In genomic region chr5:115266340-115266739, GRCm38 (mm10) we compare ENCODE assay signal across 15 mouse cellular contexts. TPM values are rescaled to one million over a fixed set of nuclear protein-coding genes. Genes with fewer than 3 reads are reported as not detected.
DNase-seq lines count a peak whose midpoint lies in the region; ATAC-seq and TF ChIP-seq lines count a peak whose summit lies in the region.
"Had no signal": no experiment of that assay in that cellular context is flagged by ENCODE, and none has a peak within 500 bp of the region (broad histone marks: within the 10 kb centered on the region; RNA-seq: fewer than 3 reads in every experiment).

No protein-coding gene starts in this region.

- H3K4me2 ChIP-seq in heart, embryonic 16.5 days (ENCODE audit: low read depth, low read length), result no peak overlapping the region
- H3K4me2 ChIP-seq in liver, embryonic 14.5 days (ENCODE audit: low read depth), result peak overlapping the region; percentile 73
- H3K4me2 ChIP-seq: intestine, embryonic 15.5 days; limb, embryonic 13.5 days had no signal

- no peaks in the 10 kb centered on the region for H3K9me3 ChIP-seq in heart, embryonic 16.5 days (replicated peaks; ENCODE audit: control insufficient read depth, low read length)
- H3K9me3 ChIP-seq in liver, embryonic 14.5 days (ENCODE audit: control insufficient read depth, low read length), result no peaks in the 10 kb centered on the region
- H3K9me3 ChIP-seq: intestine, embryonic 15.5 days; limb, embryonic 13.5 days had no signal

- TF ChIP-seq EP300 in liver, embryonic 14.5 days (IDR thresholded peaks at IDR 0.05; ENCODE audit: low read depth), result no peak

- 0 out of 2 replicates have a peak, but pooled peaks cover 7% of the 10 kb centered on the region for H3K36me3 ChIP-seq in heart, embryonic 16.5 days (ENCODE audit: control insufficient read depth, insufficient read depth)
- H3K36me3 ChIP-seq in liver, embryonic 14.5 days (replicated peaks; ENCODE audit: control insufficient read depth, insufficient read depth, low read depth), result peaks cover 62% of the 10 kb centered on the region
- H3K36me3 ChIP-seq: intestine, embryonic 15.5 days had no signal

- peaks cover 56% of the 10 kb centered on the region for H3K4me1 ChIP-seq in heart, embryonic 16.5 days (ENCODE audit: control insufficient read depth, insufficient read depth, low read length)
- peaks cover 57 to 71% of the 10 kb centered on the region in 2 experiments for H3K4me1 ChIP-seq in liver, embryonic 14.5 days (replicated peaks; ENCODE audit: control insufficient read depth in 2 of 2, insufficient read depth in 2 of 2, low read length in 1 of 2)

- 77% methylated on average over 5 of the region's 5 CpGs for WGBS in heart, embryonic 16.5 days
- 61% methylated on average over 5 of the region's 5 CpGs for WGBS in liver, embryonic 14.5 days (ENCODE audit: insufficient replicate concordance)

- H3K9ac ChIP-seq in heart, embryonic 16.5 days (ENCODE audit: low read length), result no peak overlapping the region
- peak overlapping the region; percentile 70 for H3K9ac ChIP-seq in liver, embryonic 14.5 days (replicated peaks)
- H3K9ac ChIP-seq: forebrain, postnatal 0 days; intestine, embryonic 15.5 days; limb, embryonic 13.5 days had no signal

- peak; percentile 30; the same call in 1 of the 2 replicates for TF ChIP-seq CTCF in liver, embryonic 14.5 days (IDR thresholded peaks at IDR 0.05; ENCODE audit: low read depth)

- H3K27me3 ChIP-seq in heart, embryonic 16.5 days (ENCODE audit: control insufficient read depth, insufficient read depth, low read length), result no peaks in the 10 kb centered on the region
- H3K27me3 ChIP-seq in liver, embryonic 14.5 days (ENCODE audit: control insufficient read depth, insufficient read depth, low read length), result no peaks in the 10 kb centered on the region
- H3K27me3 ChIP-seq: intestine, embryonic 15.5 days; limb, embryonic 13.5 days had no signal

- no peak overlapping the region for H3K4me3 ChIP-seq in heart, embryonic 16.5 days (ENCODE audit: low read length)
- H3K4me3 ChIP-seq in liver, embryonic 14.5 days (ENCODE audit: insufficient read depth in 1 of 2, low read depth in 2 of 2, low read length in 2 of 2), result peak overlapping the region; percentile 29 to 49
- H3K4me3 ChIP-seq: intestine, embryonic 15.5 days; limb, embryonic 13.5 days had no signal

- ATAC-seq in heart, embryonic 16.5 days (replicated peaks; ENCODE audit: extremely low read depth, insufficient read depth, low FRiP score), result no peak
- peak; percentile 48 for ATAC-seq in erythroid progenitor cell, adult 5-6 weeks (replicated peaks; ENCODE audit: low FRiP score, poor library complexity, severe bottlenecking)
- ATAC-seq in liver, embryonic 14.5 days (ENCODE audit: insufficient read depth), result peak; percentile 53
- no peak for ATAC-seq in inflammation-experienced regulatory T-cells, adult 6 months
- ATAC-seq: forebrain, postnatal 0 days; intestine, embryonic 15.5 days had no signal

- no peak for DNase-seq in heart, postnatal 14 days
- peak; percentile 34 for DNase-seq in c-Kit-positive CD71-positive TER-119-positive erythroid progenitor cells, embryonic 14.5 days (ENCODE audit: low spot score)
- no peak for DNase-seq in liver, embryonic 14.5 days (ENCODE audit: low read depth in 3 of 3, low spot score in 3 of 3)
- DNase-seq in adrenal gland, adult 2 months, result no peak
- DNase-seq: adrenal gland, adult 8-10 months; cerebellum, postnatal 25 days; forebrain, postnatal 0 days; gastrocnemius, postnatal 25 days; kidney, postnatal 25 days; spleen, adult 18-20 months had no signal

- peak overlapping the region; percentile 2; the same call in 1 of the 2 replicates for H3K27ac ChIP-seq in heart, embryonic 16.5 days (ENCODE audit: low read length)
- peak overlapping the region; percentile 97 for H3K27ac ChIP-seq in liver, embryonic 14.5 days
- H3K27ac ChIP-seq: intestine, embryonic 15.5 days; limb, embryonic 13.5 days had no signal

- intact Hi-C loops in heart, postnatal 14 days (cut with DNase I), result no loop called here

RNA-seq across cellular contexts. Expression of gene Rnf10, which starts 6.4 kb away (rescaled TPM):
- polyA plus RNA-seq in heart, embryonic 16.5 days (2015; fragmentation: Nextera tagmentation; extraction: Ambion mirVana), result 126 and 133 TPM in 2 replicates
- total RNA-seq in heart, postnatal 14 days (2021), result 100 to 1,000 TPM; 389 to 391 TPM
- total RNA-seq in erythroid progenitor cell, adult 5-6 weeks (2015; ENCODE audit: low replicate concordance), result 170 and 198 TPM in 2 replicates
- 378 and 474 TPM in 2 replicates for total RNA-seq in erythroid progenitor cell, adult 5-6 weeks (2017; ENCODE audit: low replicate concordance)
- polyA plus RNA-seq in liver, embryonic 14.5 days (2012; rRNA removed), result 84.1 and 97.0 TPM in 2 replicates
- polyA plus RNA-seq in liver, embryonic 14.5 days (2014; fragmentation: Nextera tagmentation; extraction: Ambion mirVana), result 60.2 and 68.3 TPM in 2 replicates
- 10 to 100 TPM; 29.8 to 37.7 (median 35.6) TPM for polyA plus RNA-seq in inflammation-experienced regulatory T-cells, adult 6 months (2017; shearing (Covaris generic))
- total RNA-seq in adrenal gland, adult 2 months (2021), result 100 to 1,000 TPM; 225 to 258 TPM
- 212 and 287 TPM in 2 replicates for polyA plus RNA-seq in adrenal gland, adult 2 months (2012; rRNA removed)

RNA-seq across cellular contexts. Expression of gene Coq5, which starts 13.1 kb away (rescaled TPM):
- polyA plus RNA-seq in heart, embryonic 16.5 days (2015; fragmentation: Nextera tagmentation; extraction: Ambion mirVana), result 91.0 and 95.7 TPM in 2 replicates
- 100 to 1,000 TPM; 143 to 157 TPM for total RNA-seq in heart, postnatal 14 days (2021)
- 7.2 and 8.4 TPM in 2 replicates for total RNA-seq in erythroid progenitor cell, adult 5-6 weeks (2015; ENCODE audit: low replicate concordance)
- total RNA-seq in erythroid progenitor cell, adult 5-6 weeks (2017; ENCODE audit: low replicate concordance), result 12.8 and 15.9 TPM in 2 replicates
- 8.2 and 10.3 TPM in 2 replicates for polyA plus RNA-seq in liver, embryonic 14.5 days (2012; rRNA removed)
- polyA plus RNA-seq in liver, embryonic 14.5 days (2014; fragmentation: Nextera tagmentation; extraction: Ambion mirVana), result 28.4 and 28.7 TPM in 2 replicates
- polyA plus RNA-seq in inflammation-experienced regulatory T-cells, adult 6 months (2017; shearing (Covaris generic)), result 10 to 100 TPM; 26.0 to 35.4 (median 31.6) TPM
- 10 to 100 TPM; 52.5 to 68.0 TPM for total RNA-seq in adrenal gland, adult 2 months (2021)
- polyA plus RNA-seq in adrenal gland, adult 2 months (2012; rRNA removed), result 14.6 and 15.7 TPM in 2 replicates

RNA-seq across cellular contexts. Expression of gene Pop5, which starts 30.7 kb away (rescaled TPM):
- polyA plus RNA-seq in heart, embryonic 16.5 days (2015; fragmentation: Nextera tagmentation; extraction: Ambion mirVana), result 70.5 and 76.5 TPM in 2 replicates
- 10 to 100 TPM; 27.6 to 29.8 TPM for total RNA-seq in heart, postnatal 14 days (2021)
- 45.8 and 70.0 TPM in 2 replicates for total RNA-seq in erythroid progenitor cell, adult 5-6 weeks (2015; ENCODE audit: low replicate concordance)
- 29.8 and 33.7 TPM in 2 replicates for total RNA-seq in erythroid progenitor cell, adult 5-6 weeks (2017; ENCODE audit: low replicate concordance)
- polyA plus RNA-seq in liver, embryonic 14.5 days (2012; rRNA removed), result 45.0 and 55.2 TPM in 2 replicates
- polyA plus RNA-seq in liver, embryonic 14.5 days (2014; fragmentation: Nextera tagmentation; extraction: Ambion mirVana), result 95.5 and 106 TPM in 2 replicates
- polyA plus RNA-seq in inflammation-experienced regulatory T-cells, adult 6 months (2017; shearing (Covaris generic)), result 100 to 1,000 TPM; 116 to 141 (median 122) TPM
- 10 to 100 TPM; 53.1 to 84.0 TPM for total RNA-seq in adrenal gland, adult 2 months (2021)
- polyA plus RNA-seq in adrenal gland, adult 2 months (2012; rRNA removed), result 194 and 250 TPM in 2 replicates

RNA-seq across cellular contexts. Expression of gene Dynll1, which starts 34.5 kb away (rescaled TPM):
- 1,055 and 1,099 TPM in 2 replicates for polyA plus RNA-seq in heart, embryonic 16.5 days (2015; fragmentation: Nextera tagmentation; extraction: Ambion mirVana)
- 100 to 1,000 TPM; 135 to 185 TPM for total RNA-seq in heart, postnatal 14 days (2021)
- total RNA-seq in erythroid progenitor cell, adult 5-6 weeks (2015; ENCODE audit: low replicate concordance), result 310 and 338 TPM in 2 replicates
- total RNA-seq in erythroid progenitor cell, adult 5-6 weeks (2017; ENCODE audit: low replicate concordance), result 98.2 and 201 TPM in 2 replicates
- polyA plus RNA-seq in liver, embryonic 14.5 days (2012; rRNA removed), result 63.0 and 152 TPM in 2 replicates
- polyA plus RNA-seq in liver, embryonic 14.5 days (2014; fragmentation: Nextera tagmentation; extraction: Ambion mirVana), result 636 and 642 TPM in 2 replicates
- polyA plus RNA-seq in inflammation-experienced regulatory T-cells, adult 6 months (2017; shearing (Covaris generic)), result 100 to 1,000 TPM; 360 to 571 (median 381) TPM
- total RNA-seq in adrenal gland, adult 2 months (2021), result 100 to 1,000 TPM; 220 to 347 TPM
- 38.0 and 45.1 TPM in 2 replicates for polyA plus RNA-seq in adrenal gland, adult 2 months (2012; rRNA removed)

Comparison
In these comparisons a context has a peak if more than half of its experiments do, and no peak if none do; other contexts are left out.
1. ATAC-seq: peak in erythroid progenitor cell, adult 5-6 weeks (single experiment) and liver, embryonic 14.5 days (single experiment); none in heart, embryonic 16.5 days (single experiment) and inflammation-experienced regulatory T-cells, adult 6 months (single experiment).